Mouse (Mus musculus): ENCODE measurements around the gene Ldb1. TPM values are rescaled to one million over a fixed set of nuclear protein-coding genes. Genes with fewer than 3 reads are reported as not detected.

Gene Ldb1
- total RNA-seq (2023), result 10 to 100 TPM; 74.9 to 85.5 TPM

DNA sequence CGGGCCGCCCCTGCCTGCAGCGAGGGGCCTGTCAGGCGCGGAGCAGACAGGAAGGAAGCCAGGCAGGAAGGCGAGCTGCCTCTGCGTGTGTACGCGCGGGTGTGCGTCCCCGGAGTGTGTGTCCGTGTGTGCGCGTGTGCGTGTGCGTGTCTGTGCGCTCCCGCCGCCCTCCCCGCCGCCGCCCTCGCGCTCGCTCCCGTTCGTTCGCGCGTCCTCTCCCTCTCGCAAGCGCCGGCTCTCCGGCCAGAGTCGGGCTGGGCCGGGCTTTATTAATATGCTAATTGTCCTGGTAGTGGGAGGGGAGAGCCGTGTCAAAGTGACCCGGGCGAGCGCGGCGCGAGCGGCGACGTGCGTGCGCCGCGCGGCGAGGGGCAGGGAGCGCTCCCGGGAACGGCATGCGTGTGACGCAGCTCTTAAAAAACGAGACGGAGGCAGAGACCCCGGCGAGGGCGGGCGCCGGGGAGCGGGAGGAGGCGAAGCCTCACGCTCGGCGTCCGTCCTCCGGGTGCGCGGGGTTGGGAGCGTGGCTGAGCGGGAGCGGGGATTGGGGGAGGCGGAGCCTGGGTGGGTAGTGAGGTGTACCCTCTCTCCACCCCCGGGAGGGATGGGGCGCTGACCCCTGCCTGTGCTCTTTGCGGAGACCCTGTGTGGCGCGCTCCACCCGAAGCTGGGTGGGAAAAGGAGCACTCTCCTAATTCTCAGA, at the start of gene Ldb1:
Ldb1 (minus strand) TSS at position 222 of the 703 bp plus-strand sequence.

DNA sequence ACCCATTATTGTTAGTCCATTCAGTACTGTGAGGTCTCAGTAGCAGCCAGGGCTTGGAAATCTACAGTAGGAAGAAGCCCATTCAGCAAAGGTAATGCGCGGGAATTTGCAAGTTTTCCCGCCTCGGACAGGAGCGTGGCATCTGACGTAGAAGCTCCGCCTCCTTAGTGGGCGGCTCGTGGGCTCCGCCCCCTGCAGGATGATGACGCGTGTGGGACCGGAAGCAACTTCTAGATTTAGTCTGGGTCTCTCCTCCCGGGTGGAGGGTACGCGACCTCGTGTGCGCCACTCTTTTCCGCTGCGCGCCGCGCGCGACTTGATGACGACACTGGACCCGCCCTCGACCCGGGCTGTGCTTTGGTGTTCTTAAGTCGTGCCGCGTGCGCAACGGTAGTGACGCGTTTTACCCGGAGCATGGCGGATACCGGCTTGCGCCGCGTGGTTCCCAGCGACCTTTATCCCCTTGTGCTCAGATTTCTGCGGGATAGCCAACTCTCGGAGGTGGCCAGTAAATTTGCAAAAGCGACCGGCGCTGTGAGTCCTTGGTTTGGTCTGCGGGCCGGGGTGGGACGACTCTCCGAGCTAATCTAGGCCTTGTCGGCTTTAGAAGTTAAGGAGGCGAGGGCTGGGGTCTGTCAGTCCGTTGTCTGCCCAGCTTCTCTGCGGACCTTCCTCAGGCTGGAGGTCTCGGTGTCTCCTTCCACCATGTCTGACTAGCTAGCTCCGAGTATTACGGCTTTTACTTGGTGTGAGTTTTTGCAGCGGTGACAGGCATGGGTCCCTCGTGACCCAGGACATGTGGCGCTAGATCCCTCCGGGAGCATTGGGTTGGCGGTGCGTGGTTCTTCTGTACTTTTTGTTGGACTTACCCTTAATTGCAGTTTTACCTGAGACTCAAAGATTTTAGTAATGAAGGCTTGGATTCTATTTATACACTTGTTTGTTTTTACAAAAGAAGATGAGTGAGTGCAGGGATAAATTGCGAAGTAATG, 30.9 kb upstream of the Ldb1 start, which contains the start of gene Nolc1:
Nolc1 (plus strand) TSS at position 248 of the 992 bp plus-strand sequence.

DNA sequence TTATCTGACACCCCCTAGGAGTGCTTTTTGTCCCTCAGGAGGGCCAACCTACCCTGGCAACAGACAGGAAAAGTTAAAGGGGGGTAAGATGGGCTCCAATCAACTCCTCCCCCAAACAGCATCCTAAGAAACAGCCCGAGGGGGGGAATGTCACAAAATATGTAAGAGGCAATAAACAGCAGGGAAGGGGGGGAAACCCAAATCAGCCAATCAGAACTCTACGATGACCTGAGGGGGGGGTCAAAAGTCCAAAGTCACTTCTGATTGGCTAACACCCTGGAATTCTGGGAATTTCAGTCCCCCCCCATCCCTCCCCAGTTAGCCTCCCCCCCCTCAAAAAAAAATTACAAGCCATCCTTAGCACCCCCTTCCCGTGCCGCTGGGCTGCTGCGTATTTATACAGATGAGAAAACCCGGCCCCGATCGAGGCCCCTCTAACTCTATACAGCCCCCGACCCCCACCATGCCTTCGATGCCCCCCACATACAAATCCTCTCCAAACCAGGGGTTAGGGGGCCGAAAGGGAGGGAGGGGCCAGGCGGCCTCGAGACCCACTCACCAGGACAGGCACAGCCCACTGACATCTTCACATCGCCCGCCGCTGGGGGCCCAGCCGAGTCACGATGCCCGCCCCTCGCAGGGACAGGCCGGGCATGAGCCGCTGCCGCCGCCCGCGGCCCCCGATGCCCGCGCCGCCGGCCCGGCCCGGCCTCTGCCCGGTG, 582 bp downstream of the Ldb1 start, which contains the start of gene Pprc1:
Pprc1 (plus strand) TSS at position 616 of the 722 bp plus-strand sequence.

DNA sequence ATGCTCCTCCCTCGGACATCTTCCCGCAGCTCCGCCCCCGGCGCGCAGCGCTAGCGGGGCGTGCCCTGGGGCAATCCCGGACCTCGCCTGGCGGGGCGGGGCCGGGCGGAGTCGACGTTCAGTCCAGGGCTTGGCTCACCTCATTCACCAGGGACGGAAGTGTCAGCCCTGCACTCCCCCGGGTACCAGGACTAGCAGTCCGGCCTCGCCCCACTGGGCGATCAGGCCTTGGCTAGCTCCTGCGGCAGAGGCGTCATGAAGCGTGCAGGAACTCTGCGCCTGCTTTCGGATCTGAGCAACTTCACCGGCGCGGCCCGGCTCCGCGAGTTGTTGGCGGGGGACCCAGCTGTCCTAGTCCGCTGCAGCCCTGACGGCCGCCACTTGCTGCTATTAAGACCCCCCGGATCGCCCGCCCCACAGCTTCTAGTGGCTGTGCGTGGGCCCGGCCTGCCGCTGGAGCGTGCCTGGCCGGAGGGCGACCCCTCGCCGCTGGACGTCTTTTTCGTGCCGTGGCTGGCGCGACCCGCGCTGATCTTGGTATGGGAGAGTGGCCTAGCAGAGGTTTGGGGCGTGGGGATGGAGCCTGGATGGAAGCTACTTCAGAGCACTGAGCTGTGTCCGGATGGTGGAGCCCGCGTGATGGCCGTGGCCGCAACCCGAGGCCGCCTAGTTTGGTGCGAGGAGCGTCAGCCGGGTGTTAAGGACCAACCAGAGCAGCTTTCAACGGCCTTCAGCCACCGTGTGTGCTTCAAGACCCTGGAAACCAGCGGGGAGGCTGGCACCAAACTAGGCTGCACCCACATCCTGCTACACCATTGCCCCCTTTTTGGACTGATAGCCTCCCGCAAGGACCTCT, 41.4 kb downstream of the Ldb1 start, which contains the start of gene Hps6:
Hps6 (plus strand) TSS at position 138 of the 856 bp plus-strand sequence.

DNA sequence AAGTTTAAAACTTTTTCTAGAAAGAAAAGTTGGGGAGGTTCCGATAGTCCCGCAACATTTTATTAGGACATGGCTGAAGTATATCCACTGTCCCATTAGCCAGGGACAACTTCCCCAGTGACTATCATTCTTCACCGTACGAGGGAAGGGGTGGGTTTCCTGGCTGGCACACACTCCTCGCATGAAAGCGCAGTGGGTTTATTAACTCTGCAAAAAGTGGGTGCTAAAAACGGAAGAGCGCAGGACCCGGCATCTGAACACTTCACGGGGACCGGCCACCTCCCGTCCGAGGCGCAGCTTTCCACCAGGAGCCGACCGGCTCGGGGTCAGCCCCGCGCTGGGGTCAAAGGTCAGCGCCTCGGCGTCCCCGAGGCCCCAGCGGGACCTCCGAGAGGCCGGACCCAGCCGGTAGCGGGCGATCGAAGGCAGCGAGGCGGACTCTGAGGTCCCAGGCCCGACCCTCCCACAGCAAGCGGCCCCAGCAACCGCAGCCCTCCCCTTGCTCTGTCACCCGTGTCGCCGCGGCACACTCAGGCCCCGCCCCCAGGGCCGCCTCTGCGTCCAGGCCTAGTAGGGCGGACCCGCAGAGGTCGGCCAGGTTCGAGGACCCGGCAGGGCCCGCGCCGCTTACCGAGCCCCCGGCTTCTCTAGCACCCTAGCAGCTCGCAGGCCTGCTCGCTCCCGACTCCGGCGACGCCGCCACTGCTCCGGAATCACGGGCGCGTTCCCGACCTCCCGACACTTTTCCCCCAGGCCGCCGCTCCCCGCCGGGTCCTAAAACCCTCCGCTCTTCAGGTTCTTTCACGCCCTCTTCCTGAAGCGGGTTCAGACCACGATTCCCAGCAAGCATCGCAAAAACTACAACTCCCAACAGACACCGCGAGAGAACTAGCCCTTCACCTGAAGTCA, 47.0 kb downstream of the Ldb1 start, which contains the start of gene Armh3:
Armh3 (minus strand) TSS at position 704 of the 909 bp plus-strand sequence.

Other genes with a start within 250 kb of the Ldb1 start
- gene Kcnip2, start 229.2 kb downstream of the Ldb1 start, total RNA-seq (2023), result under 1 TPM; 0.44 to 0.66 TPM
- gene Armh3, start 46.7 kb downstream of the Ldb1 start, total RNA-seq (2023), result 10 to 100 TPM; 11.7 to 13.3 TPM
- gene Hps6, start 41.7 kb downstream of the Ldb1 start, total RNA-seq (2023), result 1 to 10 TPM; 5.6 to 8.0 TPM
- 10 to 100 TPM; 19.1 to 23.2 TPM for gene Pprc1, start 328 bp downstream of the Ldb1 start, total RNA-seq (2023)
- gene Nolc1, start 30.6 kb upstream of the Ldb1 start, total RNA-seq (2023), result 10 to 100 TPM; 22.0 to 24.7 TPM
- under 1 TPM; 0.22 to 0.66 TPM for gene Elovl3, start 86.7 kb upstream of the Ldb1 start, total RNA-seq (2023)
- gene Pitx3, start 103.1 kb upstream of the Ldb1 start, total RNA-seq (2023), result not detected
- gene Gbf1, start 107.3 kb upstream of the Ldb1 start, total RNA-seq (2023), result 10 to 100 TPM; 56.1 to 60.1 TPM

Data from neutrophil, adult 83 days (primary cell).